Mouse (Mus musculus) small intestine, adult 2 months (tissue): ENCODE results near the gene Cyp2e1. TPM values are rescaled to one million over a fixed set of nuclear protein-coding genes. Genes with fewer than 3 reads are reported as not detected.

ENCODE experiments used
- H3K27ac ChIP-seq: fragments of 200-500 bp; 2 replicates; pipeline ENCODE4 v1.5.1; 2012; ENCODE audit warnings: low read depth, low read length, control low read depth, inconsistent platforms; ENCODE audit not compliant: insufficient read depth
- H3K27me3 ChIP-seq: fragments of 200-500 bp; 2 replicates; pipeline ENCODE4 v1.6.1; 2012; ENCODE audit warnings: mild to moderate bottlenecking, moderate library complexity, low read length, inconsistent platforms; ENCODE audit not compliant: control insufficient read depth, insufficient read depth
- H3K36me3 ChIP-seq: fragments of 200-500 bp; 2 replicates; pipeline ENCODE4 v1.6.1; 2012; ENCODE audit warnings: mild to moderate bottlenecking, low read length, control low read depth, inconsistent platforms; ENCODE audit not compliant: control insufficient read depth, insufficient read depth
- H3K4me1 ChIP-seq: fragments of 200-500 bp; 2 replicates; pipeline ENCODE4 v1.6.1; 2012; ENCODE audit warnings: low read length, inconsistent platforms, mixed read lengths; ENCODE audit not compliant: control insufficient read depth, insufficient read depth, insufficient read length
- H3K4me3 ChIP-seq: fragments of 200-500 bp; 2 replicates; pipeline ENCODE4 v1.5.1; 2012; ENCODE audit warnings: low read depth, mild to moderate bottlenecking, control low read depth, inconsistent platforms, low read length, moderate library complexity
- CTCF ChIP-seq: fragments of 200-500 bp; IDR thresholded peaks from 2 replicates; pipeline ENCODE4 v1.5.1; 2012; ENCODE audit warnings: low read depth, mild to moderate bottlenecking, control low read depth, inconsistent platforms, low read length, moderate library complexity, mixed read lengths; ENCODE audit not compliant: insufficient replicate concordance, insufficient read length; ENCODE audit errors: extremely low read depth
- POLR2A ChIP-seq: fragments of 200-500 bp; IDR thresholded peaks from 2 replicates; pipeline ENCODE4 v1.6.1; 2012; ENCODE audit warnings: low read depth, mild to moderate bottlenecking, control low read depth, inconsistent platforms, low read length, moderate library complexity
- WGBS: fragments of 180-500 bp; shearing (Covaris S2); methylation state at CpG from one replicate; pipeline ENCODE4 v1.1.7; 2018; 5-methylcytosine and 5-hydroxymethylcytosine counted together
- polyA plus RNA-seq: library from polyadenylated mRNA; depleted of rRNA; stranded (reverse); fragments of >200 nt; gene quantifications from 2 replicates; pipeline ENCODE4 v1.2.3, GENCODE M21; 2012; rRNA removed

Gene Cyp2e1
- polyA plus RNA-seq = 0.09 and 0.13 TPM in 2 replicates

DNA sequence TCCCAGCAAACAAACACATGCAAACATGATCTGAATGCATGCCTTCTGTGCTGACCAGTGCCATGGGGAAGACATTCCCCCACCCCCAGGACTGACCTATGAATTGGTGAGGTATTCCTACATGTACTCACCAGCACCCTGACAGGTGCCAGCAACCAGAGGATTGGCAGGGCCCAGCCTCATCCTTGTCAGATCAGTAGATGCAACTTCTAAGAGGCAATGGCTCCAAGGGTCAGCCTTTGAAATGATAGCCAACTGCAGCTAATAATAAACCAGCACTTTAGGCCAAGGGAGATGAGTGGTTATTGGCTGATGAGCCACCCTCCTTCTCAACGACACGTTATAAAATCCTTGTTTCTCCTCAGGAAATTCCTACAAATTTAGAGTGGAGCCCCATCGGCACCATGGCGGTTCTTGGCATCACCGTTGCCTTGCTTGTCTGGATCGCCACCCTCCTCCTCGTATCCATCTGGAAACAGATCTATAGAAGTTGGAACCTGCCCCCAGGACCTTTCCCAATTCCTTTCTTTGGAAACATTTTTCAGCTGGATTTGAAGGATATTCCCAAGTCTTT lies at the start of gene Cyp2e1:
Gene Cyp2e1, plus strand, starts transcription at position 293 of the 574 bp plus-strand sequence.
- no peak for TF ChIP-seq CTCF
- no peaks in the 10 kb centered on the region for H3K27me3 ChIP-seq
- WGBS = 34% methylated on average over 7 of the region's 7 CpGs
- H3K27ac ChIP-seq = no peak within 1 kb of the TSS
- H3K4me1 ChIP-seq = peaks cover 2% of the 10 kb centered on the region; the same call in 1 of the 2 replicates
- H3K36me3 ChIP-seq = no peaks in the 10 kb centered on the region
- H3K4me3 ChIP-seq = no peak within 1 kb of the TSS

DNA sequence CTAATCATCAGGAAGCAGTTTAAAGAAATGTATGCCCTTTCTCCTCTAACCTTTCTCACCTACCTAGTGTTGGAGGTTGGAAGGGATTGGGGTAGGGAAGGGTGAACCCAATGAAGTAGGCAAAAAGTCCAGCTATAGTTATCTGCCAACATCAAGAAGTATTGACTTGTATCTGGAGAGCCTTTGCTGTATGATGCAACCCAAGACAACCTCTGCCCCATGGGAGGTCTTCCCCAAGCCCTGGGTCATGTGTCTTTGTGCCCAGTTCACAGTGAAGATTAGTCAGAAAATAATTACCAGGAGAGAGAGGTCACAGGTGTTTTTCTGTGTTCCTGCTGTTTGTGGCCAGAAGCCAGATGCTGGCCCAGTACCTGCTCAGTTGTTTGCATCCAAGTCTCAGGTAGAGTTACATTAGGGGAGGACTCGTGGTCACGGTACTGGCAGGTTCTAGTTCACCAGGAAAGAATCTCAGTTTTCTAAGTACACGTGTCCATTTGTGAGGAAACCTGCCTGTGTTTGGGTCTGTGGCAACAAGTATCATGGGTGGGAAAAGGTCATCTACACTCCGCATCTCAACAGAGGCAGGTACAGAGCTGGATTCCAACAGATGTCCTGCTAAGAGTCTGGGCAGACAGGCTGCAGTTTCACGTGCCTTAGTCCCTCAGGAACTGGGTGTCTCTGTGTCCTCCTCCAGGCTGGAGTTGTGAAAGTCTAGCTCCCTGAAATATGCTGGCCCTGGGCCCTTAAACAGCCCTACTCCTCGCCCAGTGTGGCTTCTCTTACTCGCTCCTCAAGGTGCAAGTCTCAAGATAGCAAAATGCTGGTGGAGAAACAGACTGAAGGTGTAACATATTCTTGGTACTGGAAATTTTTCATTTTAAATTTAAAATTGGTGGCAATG lies 46.1 kb upstream of the Cyp2e1 start:
- no peaks in the 10 kb centered on the region for H3K27me3 ChIP-seq
- no peaks in the 10 kb centered on the region for H3K36me3 ChIP-seq
- H3K4me1 ChIP-seq = no peaks in the 10 kb centered on the region; the same call in 1 of the 2 replicates
- TF ChIP-seq POLR2A (no peak), CTCF (no peak)
- H3K4me3 ChIP-seq = no peak overlapping the region
- 77% methylated on average over 7 of the region's 7 CpGs for WGBS
- H3K27ac ChIP-seq = no peak overlapping the region

GRCm38 (mm10) chr7:140721095-140721494 lies 42.4 kb upstream of the Cyp2e1 start:
- Histone ChIP-seq H3K27me3 (no peaks in the 10 kb centered on the region), H3K27ac (no peak overlapping the region), H3K4me3 (no peak overlapping the region), H3K4me1 (no peaks in the 10 kb centered on the region; the same call in 1 of the 2 replicates), H3K36me3 (no peaks in the 10 kb centered on the region)
- no peak for TF ChIP-seq CTCF
- no peak for TF ChIP-seq POLR2A
- WGBS = 29% methylated on average over 6 of the region's 6 CpGs

- no peak overlapping the region for H3K27ac ChIP-seq
- no peak overlapping the region for H3K4me3 ChIP-seq
- TF ChIP-seq CTCF (no peak), POLR2A (no peak)
Observed at GRCm38 (mm10) chr7:140725558-140725957, 38.0 kb upstream of the Cyp2e1 start.

GRCm38 (mm10) chr7:140733162-140733561 lies 30.4 kb upstream of the Cyp2e1 start:
- no peaks in the 10 kb centered on the region for H3K27me3 ChIP-seq
- no peak overlapping the region for H3K4me3 ChIP-seq
- no peaks in the 10 kb centered on the region for H3K4me1 ChIP-seq
- no peak overlapping the region for H3K27ac ChIP-seq
- 74% methylated on average over 2 of the region's 2 CpGs for WGBS
- no peaks in the 10 kb centered on the region for H3K36me3 ChIP-seq
- TF ChIP-seq POLR2A = no peak
- no peak for TF ChIP-seq CTCF

More at GRCm38 (mm10) chr7:140725558-140725957, 38.0 kb upstream of the Cyp2e1 start:
- H3K27me3 ChIP-seq = no peaks in the 10 kb centered on the region
- no peaks in the 10 kb centered on the region; the same call in 1 of the 2 replicates for H3K4me1 ChIP-seq
- no peaks in the 10 kb centered on the region for H3K36me3 ChIP-seq

DNA sequence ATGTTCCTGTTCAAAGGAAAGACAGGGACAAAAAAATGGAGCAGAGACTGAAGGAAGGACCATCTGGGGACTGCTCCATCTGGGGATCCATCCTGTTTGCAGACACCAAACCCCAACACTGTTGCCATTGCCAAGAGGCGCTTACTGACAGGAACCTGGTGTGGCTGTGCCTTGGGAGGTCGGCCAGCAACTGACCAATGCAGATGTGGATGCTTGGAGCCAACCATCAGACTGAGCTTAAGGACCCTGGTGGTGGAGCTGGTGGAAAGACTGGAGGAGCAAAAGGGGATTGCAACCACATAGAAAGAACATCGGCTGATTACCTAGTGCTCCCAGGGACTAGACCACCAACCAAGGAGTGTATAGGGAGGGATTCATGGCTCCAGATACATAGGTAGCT lies 16.1 kb upstream of the Cyp2e1 start:
- H3K4me1 ChIP-seq = no peaks in the 10 kb centered on the region
- no peaks in the 10 kb centered on the region for H3K27me3 ChIP-seq
- TF ChIP-seq CTCF (no peak), POLR2A (no peak)
- no peak overlapping the region for H3K4me3 ChIP-seq
- no peak overlapping the region for H3K27ac ChIP-seq
- H3K36me3 ChIP-seq = no peaks in the 10 kb centered on the region
- WGBS = 83% methylated on average over 3 of the region's 3 CpGs
